ENCODE assay signal across 9 mouse cellular contexts in the genomic region with DNA sequence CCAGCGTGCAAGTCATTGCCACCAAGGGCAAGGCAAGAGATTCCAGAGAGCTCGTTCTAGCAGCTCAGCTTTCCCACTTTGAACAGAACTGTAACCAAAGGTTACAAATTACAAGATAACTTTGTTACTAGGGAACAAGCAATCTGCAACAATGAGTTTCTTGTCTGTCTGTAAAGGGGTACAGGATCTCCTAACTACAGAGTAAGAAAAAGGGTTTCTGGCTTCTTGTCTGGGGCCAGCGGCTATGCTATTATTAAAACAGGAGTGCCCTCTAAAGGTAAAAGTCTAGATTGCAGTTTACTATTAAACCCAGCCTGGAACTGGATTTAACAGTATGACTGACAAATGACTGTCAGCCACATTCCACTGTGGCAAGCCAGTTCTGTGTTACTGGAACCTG. TPM values are rescaled to one million over a fixed set of nuclear protein-coding genes. Genes with fewer than 3 reads are reported as not detected.
DNase-seq lines count a peak whose midpoint lies in the region; ATAC-seq and TF ChIP-seq lines count a peak whose summit lies in the region.
"Had no signal": no experiment of that assay in that cellular context is flagged by ENCODE, and none has a peak within 500 bp of the region (broad histone marks: within the 10 kb centered on the region; RNA-seq: fewer than 3 reads in every experiment).

No protein-coding gene starts in this region.

- no peak overlapping the region for H3K4me2 ChIP-seq in embryonic facial prominence, embryonic 11.5 days (ENCODE audit: low read depth, low read length)

- no peak overlapping the region for H3K9ac ChIP-seq in embryonic facial prominence, embryonic 11.5 days (replicated peaks; ENCODE audit: low read length)

- peaks cover 3% of the 10 kb centered on the region for H3K4me1 ChIP-seq in embryonic facial prominence, embryonic 11.5 days (ENCODE audit: control insufficient read depth, insufficient read depth, low read length)
- H3K4me1 ChIP-seq: megakaryocyte, embryonic 14.5 days had no signal

- WGBS in embryonic facial prominence, embryonic 11.5 days = 19% methylated on average over 3 of the region's 3 CpGs
- WGBS in large intestine, adult 2 months = 35% methylated on average over 3 of the region's 3 CpGs

- no peak for ATAC-seq in embryonic facial prominence, embryonic 11.5 days (replicated peaks; ENCODE audit: insufficient number of reproducible peaks, low FRiP score, low TSS enrichment, low read depth)

- TF ChIP-seq CTCF in left cerebral cortex, adult 2 months (IDR thresholded peaks at IDR 0.05) = peak; percentile 72

- no peak overlapping the region for H3K27ac ChIP-seq in left cerebral cortex, adult 2 months
- H3K27ac ChIP-seq in embryonic facial prominence, embryonic 11.5 days (replicated peaks; ENCODE audit: low read depth, low read length) = 0 out of 2 replicates have a peak overlapping the region, but pooled peaks have one; percentile 20

- DNase-seq in left cerebral cortex, adult 2 months (ENCODE audit: extremely low spot score in 1 of 2, low spot score in 2 of 2) = no peak
- no peak for DNase-seq in left cerebral cortex, postnatal 36 days (ENCODE audit: low spot score in 2 of 2)
- DNase-seq in Muller cell, postnatal 12 days (ENCODE audit: inconsistent ontology term) = peak; percentile 48
- peak; percentile 90 for DNase-seq in embryonic facial prominence, embryonic 11.5 days (ENCODE audit: low spot score)
- DNase-seq in large intestine, adult 2 months (ENCODE audit: low read depth, low spot score) = peak; percentile 29
- DNase-seq in yolk sac, embryonic 10.5 days (ENCODE audit: low spot score) = peak; percentile 32
- no peak for DNase-seq in cerebellum, adult 18-20 months
- no peak for DNase-seq in cerebellum, adult 11-12 months

- no peaks in the 10 kb centered on the region for H3K36me3 ChIP-seq in embryonic facial prominence, embryonic 11.5 days (replicated peaks; ENCODE audit: control insufficient read depth, insufficient read depth, low read depth, low read length)

- intact Hi-C loops in left cerebral cortex, adult 2 months (cut with DNase I) = loop anchor here (1.0 to 10.0 kb wide), 6 partner anchors 157 to 1299 kb away; no protein-coding TSS in a partner anchor
- intact Hi-C loops in left cerebral cortex, postnatal 36 days (cut with DNase I) = loop anchor here (5.0 to 10.0 kb wide), 2 partner anchors 849 to 957 kb away; no protein-coding TSS in a partner anchor

- no peaks in the 10 kb centered on the region for H3K9me3 ChIP-seq in embryonic facial prominence, embryonic 11.5 days (replicated peaks; ENCODE audit: control insufficient read depth, low read length)
- H3K9me3 ChIP-seq: megakaryocyte, embryonic 14.5 days had no signal

- no peak overlapping the region for H3K4me3 ChIP-seq in left cerebral cortex, adult 2 months
- H3K4me3 ChIP-seq in embryonic facial prominence, embryonic 11.5 days (ENCODE audit: low read depth, low read length) = no peak overlapping the region
- H3K4me3 ChIP-seq: megakaryocyte, embryonic 14.5 days had no signal

- H3K27me3 ChIP-seq in embryonic facial prominence, embryonic 11.5 days (ENCODE audit: control insufficient read depth, insufficient read depth, low read length) = no peaks in the 10 kb centered on the region

RNA-seq across cellular contexts. Expression of a gene that starts 36.5 kb away (rescaled TPM):
- total RNA-seq in left cerebral cortex, adult 2 months (2021) = 1 to 10 TPM; 1.1 to 1.2 TPM
- total RNA-seq in left cerebral cortex, postnatal 36 days (2021) = 1 to 10 TPM in 1 of 2 experiments, under 1 TPM in 1; 0.89 to 2.7 TPM
- 46.6 and 47.5 TPM in 2 replicates for polyA plus RNA-seq in embryonic facial prominence, embryonic 11.5 days (2014; fragmentation: Nextera tagmentation; extraction: Ambion mirVana)
- polyA plus RNA-seq in large intestine, adult 2 months (2012; rRNA removed) = 10.1 and 11.7 TPM in 2 replicates

Comparison
In these comparisons a context has a peak if more than half of its experiments do, and no peak if none do; other contexts are left out.
1. DNase-seq: peak in Muller cell, postnatal 12 days (single experiment), embryonic facial prominence, embryonic 11.5 days (single experiment), large intestine, adult 2 months (single experiment) and yolk sac, embryonic 10.5 days (single experiment); none in left cerebral cortex, adult 2 months (0 of 2), left cerebral cortex, postnatal 36 days (0 of 2), cerebellum, adult 18-20 months (0 of 2) and cerebellum, adult 11-12 months (single experiment).